Mouse (Mus musculus) heart, adult 2 months (tissue): ENCODE results near the gene Fads2.

ENCODE experiments used
- CTCF ChIP-seq: fragments of 200-600 bp; IDR thresholded peaks from 2 replicates; pipeline ENCODE4 v1.8.1; 2022; ENCODE audit warnings: antibody characterized with exemption, mild to moderate bottlenecking, moderate library complexity
- EP300 ChIP-seq: fragments of 200-500 bp; IDR thresholded peaks from 2 replicates; pipeline ENCODE4 v1.6.1; 2011; ENCODE audit warnings: low read depth, low read length, control low read depth; ENCODE audit not compliant: insufficient read depth
- POLR2A ChIP-seq: fragments of 200-500 bp; IDR thresholded peaks from 2 replicates; pipeline ENCODE4 v1.6.1; 2011; ENCODE audit warnings: mild to moderate bottlenecking, low read depth, low read length, control low read depth; ENCODE audit not compliant: insufficient read depth

DNA sequence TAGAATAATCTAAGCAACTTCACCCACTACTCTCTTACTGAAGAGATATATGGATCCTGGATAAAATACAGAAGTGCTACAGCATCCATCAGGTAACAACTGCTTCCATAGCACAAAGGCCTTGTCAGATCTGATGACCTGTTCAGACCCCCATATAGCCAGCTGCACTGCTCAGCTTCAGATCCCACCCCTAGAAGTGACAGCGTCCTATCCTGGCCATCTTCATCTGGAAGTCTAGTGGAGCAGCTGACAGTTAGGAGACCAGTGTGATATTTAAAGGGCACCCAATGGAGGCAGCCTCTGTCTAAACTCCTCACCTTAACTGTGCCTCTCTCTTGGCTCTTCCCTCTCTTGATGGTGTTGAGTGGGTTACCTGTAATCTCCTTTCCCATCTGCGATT is 7.1 kb upstream of the Fads2 start:
- no peak for TF ChIP-seq CTCF
- no peak for TF ChIP-seq EP300
- no peak for TF ChIP-seq POLR2A
